Mouse (Mus musculus): ENCODE measurements around the gene Pten. TPM values are rescaled to one million over a fixed set of nuclear protein-coding genes. Genes with fewer than 3 reads are reported as not detected.
"Not testable (repeated sequence)": the region's sequence is repeated elsewhere in the genome, so short reads cannot be mapped to it uniquely, and the experiment has no call there.

Gene Pten
- polyA plus RNA-seq, 1 experiment from 2014 or later = 13.2 TPM

DNA sequence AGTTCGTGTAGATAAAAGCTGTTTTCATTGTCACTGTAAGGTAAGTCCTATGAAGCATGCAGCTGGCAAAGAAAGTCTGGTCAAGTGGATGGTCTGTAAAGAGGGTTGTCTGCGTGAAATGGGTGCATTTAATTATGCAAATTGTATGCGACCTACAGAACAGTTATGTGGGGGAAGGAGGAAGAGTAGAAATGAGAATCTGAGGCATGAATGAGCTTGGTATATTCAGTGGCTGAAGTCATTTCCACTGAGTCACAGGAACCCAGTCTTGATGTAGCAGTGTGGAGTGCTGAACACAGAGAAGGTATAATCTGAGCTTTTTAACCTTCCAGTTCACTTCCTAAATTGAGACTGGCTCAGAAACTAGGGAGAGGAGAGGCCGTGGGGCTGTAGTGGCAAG lies 61.5 kb downstream of the Pten start:
- no peak overlapping the region for H3K27ac ChIP-seq (ENCODE audit: low read depth, low read length)
- no peak overlapping the region for H3K4me2 ChIP-seq (replicated peaks; ENCODE audit: low read depth)
- H3K36me3 ChIP-seq (ENCODE audit: control insufficient read depth, insufficient read depth) = peaks cover 27% of the 10 kb centered on the region
- H3K9ac ChIP-seq (ENCODE audit: low read depth, low read length) = no peak overlapping the region
- H3K4me3 ChIP-seq (ENCODE audit: low read depth, low read length) = no peak overlapping the region
- no peaks in the 10 kb centered on the region for H3K9me3 ChIP-seq (ENCODE audit: control insufficient read depth)
- no peaks in the 10 kb centered on the region for H3K27me3 ChIP-seq (replicated peaks; ENCODE audit: control insufficient read depth, insufficient read depth, low read length)
- no peak for ATAC-seq
- H3K4me1 ChIP-seq (replicated peaks; ENCODE audit: control insufficient read depth, insufficient read depth, low read length) = no peaks in the 10 kb centered on the region
- no peak for TF ChIP-seq CTCF (IDR thresholded peaks at IDR 0.05; ENCODE audit: low read depth)
- WGBS = 86% methylated on average over 4 of the region's 4 CpGs

DNA sequence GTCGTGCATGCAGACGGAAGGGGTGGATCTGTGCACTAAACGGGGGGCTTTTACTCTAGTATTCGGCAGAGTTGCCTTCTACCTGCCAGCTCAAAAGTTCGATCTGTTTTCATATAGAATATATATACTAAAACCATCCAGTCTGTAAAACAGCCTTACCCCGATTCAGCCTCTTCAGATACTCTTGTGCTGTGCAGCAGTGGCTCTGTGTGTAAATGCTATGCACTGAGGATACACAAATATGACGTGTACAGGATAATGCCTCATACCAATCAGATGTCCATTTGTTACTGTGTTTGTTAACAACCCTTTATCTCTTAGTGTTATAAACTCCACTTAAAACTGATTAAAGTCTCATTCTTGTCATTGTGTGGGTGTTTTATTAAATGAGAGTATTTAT lies 65.7 kb downstream of the Pten start:
- not testable (repeated sequence) for H3K27ac ChIP-seq (ENCODE audit: low read depth, low read length); H3K4me3 ChIP-seq (ENCODE audit: low read depth, low read length); H3K27me3 ChIP-seq (replicated peaks; ENCODE audit: control insufficient read depth, insufficient read depth, low read length); H3K9ac ChIP-seq (ENCODE audit: low read depth, low read length); H3K9me3 ChIP-seq (ENCODE audit: control insufficient read depth); H3K4me2 ChIP-seq (replicated peaks; ENCODE audit: low read depth); H3K4me1 ChIP-seq (replicated peaks; ENCODE audit: control insufficient read depth, insufficient read depth, low read length)
- peaks cover 12% of the 10 kb centered on the region for H3K36me3 ChIP-seq (ENCODE audit: control insufficient read depth, insufficient read depth)
- no CpG with 5 or more reads among the region's 7 CpGs for WGBS
- ATAC-seq = peak; percentile 33

DNA sequence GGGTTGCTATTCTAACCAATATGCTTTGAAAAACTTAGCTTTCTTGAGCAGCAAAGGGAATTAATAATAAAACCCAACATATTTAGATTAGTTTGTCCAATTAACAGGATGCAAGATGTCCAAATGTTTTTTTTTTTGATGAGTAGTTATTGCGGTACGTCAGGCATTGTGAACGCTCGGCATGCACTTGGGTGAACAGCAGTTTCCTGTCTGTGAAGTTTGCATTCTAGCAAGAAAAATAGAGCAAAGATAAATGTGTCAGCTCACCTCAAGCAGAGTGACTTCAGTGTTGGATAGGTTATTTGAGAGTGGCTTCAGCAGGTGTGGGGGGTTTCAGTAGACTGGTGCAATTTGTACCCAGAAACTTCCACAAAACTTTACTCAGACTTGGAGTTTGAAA lies 69.3 kb downstream of the Pten start:
- Histone ChIP-seq H3K9me3 (ENCODE audit: control insufficient read depth) (no peaks in the 10 kb centered on the region), H3K4me2 (replicated peaks; ENCODE audit: low read depth) (no peak overlapping the region), H3K27ac (ENCODE audit: low read depth, low read length) (no peak overlapping the region), H3K4me3 (ENCODE audit: low read depth, low read length) (no peak overlapping the region), H3K4me1 (replicated peaks; ENCODE audit: control insufficient read depth, insufficient read depth, low read length) (no peaks in the 10 kb centered on the region), H3K36me3 (ENCODE audit: control insufficient read depth, insufficient read depth) (no peaks in the 10 kb centered on the region), H3K9ac (ENCODE audit: low read depth, low read length) (no peak overlapping the region), H3K27me3 (replicated peaks; ENCODE audit: control insufficient read depth, insufficient read depth, low read length) (no peaks in the 10 kb centered on the region)
- 59% methylated on average over 4 of the region's 4 CpGs for WGBS
- TF ChIP-seq CTCF (IDR thresholded peaks at IDR 0.05; ENCODE audit: low read depth) = no peak
- ATAC-seq = no peak

DNA sequence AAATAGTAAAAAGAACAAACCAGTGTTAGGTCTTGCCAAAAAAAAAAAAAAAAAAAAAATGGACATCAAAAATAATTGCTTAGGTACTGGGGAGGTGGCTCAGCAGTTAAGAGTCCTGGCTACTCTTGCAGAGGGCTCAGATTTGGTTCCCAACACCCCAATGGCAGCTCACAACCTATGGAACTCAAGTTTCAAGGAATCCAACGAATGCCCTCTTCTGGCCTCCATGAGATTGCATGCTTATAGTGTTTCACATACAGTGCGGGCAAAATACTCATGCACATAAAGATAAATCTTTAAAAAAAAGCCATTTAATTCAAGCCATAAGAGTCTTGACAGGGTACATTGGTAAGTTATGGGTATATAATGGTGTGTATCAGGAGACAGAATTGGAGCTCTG lies 72.6 kb downstream of the Pten start:
- peak; percentile 21; the same call in 1 of the 2 replicates for TF ChIP-seq CTCF (IDR thresholded peaks at IDR 0.05; ENCODE audit: low read depth)

DNA sequence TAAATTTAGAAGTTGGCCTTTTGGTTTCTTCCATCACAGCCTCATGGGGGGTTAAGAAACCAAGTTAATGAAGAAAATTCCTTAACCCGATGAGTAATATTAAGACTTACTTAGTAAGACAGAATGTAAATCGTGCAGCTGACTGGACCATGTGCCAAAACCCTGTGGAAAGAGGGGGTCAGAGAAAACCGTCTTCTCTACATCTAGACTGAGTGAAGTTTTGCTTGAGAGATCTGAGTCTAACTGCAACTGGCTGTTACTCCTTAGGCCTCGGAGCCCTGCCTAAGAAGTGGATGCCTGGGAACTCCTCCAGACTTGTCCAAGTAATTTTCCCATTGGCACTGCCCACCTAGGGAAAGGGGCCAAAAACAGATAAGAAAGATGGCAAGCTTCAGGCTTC lies 74.0 kb downstream of the Pten start:
- WGBS = 85% methylated on average over 4 of the region's 4 CpGs
- H3K9me3 ChIP-seq (ENCODE audit: control insufficient read depth) = no peaks in the 10 kb centered on the region
- TF ChIP-seq CTCF (IDR thresholded peaks at IDR 0.05; ENCODE audit: low read depth) = no peak
- no peaks in the 10 kb centered on the region for H3K4me1 ChIP-seq (replicated peaks; ENCODE audit: control insufficient read depth, insufficient read depth, low read length)
- no peaks in the 10 kb centered on the region for H3K27me3 ChIP-seq (replicated peaks; ENCODE audit: control insufficient read depth, insufficient read depth, low read length)
- H3K36me3 ChIP-seq (ENCODE audit: control insufficient read depth, insufficient read depth) = no peaks in the 10 kb centered on the region
- no peak for ATAC-seq
- no peak overlapping the region for H3K27ac ChIP-seq (ENCODE audit: low read depth, low read length)
- no peak overlapping the region for H3K9ac ChIP-seq (ENCODE audit: low read depth, low read length)
- H3K4me3 ChIP-seq (ENCODE audit: low read depth, low read length) = no peak overlapping the region
- H3K4me2 ChIP-seq (replicated peaks; ENCODE audit: low read depth) = no peak overlapping the region

More for the DNA sequence above, 72.6 kb downstream of the Pten start:
- Histone ChIP-seq H3K4me3 (ENCODE audit: low read depth, low read length) (no peak overlapping the region), H3K27ac (ENCODE audit: low read depth, low read length) (no peak overlapping the region), H3K9ac (ENCODE audit: low read depth, low read length) (no peak overlapping the region), H3K4me1 (replicated peaks; ENCODE audit: control insufficient read depth, insufficient read depth, low read length) (no peaks in the 10 kb centered on the region), H3K4me2 (replicated peaks; ENCODE audit: low read depth) (no peak overlapping the region), H3K36me3 (ENCODE audit: control insufficient read depth, insufficient read depth) (no peaks in the 10 kb centered on the region), H3K27me3 (replicated peaks; ENCODE audit: control insufficient read depth, insufficient read depth, low read length) (no peaks in the 10 kb centered on the region), H3K9me3 (ENCODE audit: control insufficient read depth) (no peaks in the 10 kb centered on the region)
- 87% methylated on average over 2 of the region's 2 CpGs for WGBS
- ATAC-seq = no peak

DNA sequence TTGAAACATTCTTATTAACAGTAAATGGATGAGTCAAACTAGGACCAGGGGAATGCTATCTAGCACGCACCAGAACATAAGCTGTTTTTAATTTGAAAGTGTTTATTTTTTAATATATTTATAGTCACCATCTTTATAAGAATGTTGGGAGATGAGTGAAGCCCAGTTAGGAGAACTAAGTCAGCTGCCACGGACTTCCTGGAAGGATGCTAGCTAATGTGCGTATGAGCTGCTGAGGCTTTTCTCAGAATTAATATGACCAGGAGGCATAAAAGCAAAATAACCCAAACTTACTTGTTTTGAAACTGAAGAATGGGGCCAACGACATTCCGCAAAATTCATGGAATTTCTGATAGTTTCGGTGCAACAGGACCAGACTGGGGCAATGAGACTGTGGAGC lies 83.2 kb downstream of the Pten start:
- ATAC-seq = no peak
- Histone ChIP-seq H3K27me3 (replicated peaks; ENCODE audit: control insufficient read depth, insufficient read depth, low read length) (no peaks in the 10 kb centered on the region), H3K4me1 (replicated peaks; ENCODE audit: control insufficient read depth, insufficient read depth, low read length) (no peaks in the 10 kb centered on the region), H3K9ac (ENCODE audit: low read depth, low read length) (no peak overlapping the region), H3K4me3 (ENCODE audit: low read depth, low read length) (no peak overlapping the region), H3K36me3 (ENCODE audit: control insufficient read depth, insufficient read depth) (no peaks in the 10 kb centered on the region), H3K27ac (ENCODE audit: low read depth, low read length) (no peak overlapping the region), H3K9me3 (ENCODE audit: control insufficient read depth) (no peaks in the 10 kb centered on the region), H3K4me2 (replicated peaks; ENCODE audit: low read depth) (no peak overlapping the region)
- TF ChIP-seq CTCF (IDR thresholded peaks at IDR 0.05; ENCODE audit: low read depth) = no peak
- 88% methylated on average over 6 of the region's 6 CpGs for WGBS

DNA sequence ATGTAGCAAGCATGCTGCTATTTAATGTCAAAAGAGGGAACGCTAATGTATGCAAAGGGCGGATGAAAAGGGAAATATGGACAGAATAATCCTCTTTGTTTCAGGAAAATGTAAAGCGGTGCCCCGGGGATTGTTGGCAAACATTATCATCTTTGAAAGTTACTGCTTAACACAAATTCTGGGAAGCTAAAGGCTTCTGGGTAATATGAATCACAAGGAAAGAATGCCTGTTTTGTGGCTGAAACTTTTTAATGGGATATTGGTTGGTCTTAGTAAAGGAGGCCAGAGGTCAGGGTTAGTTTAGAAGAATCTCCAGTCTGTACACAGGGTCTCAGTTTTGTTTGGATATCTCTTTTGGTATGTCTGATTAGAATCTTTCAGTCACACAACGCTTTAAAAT lies 87.2 kb downstream of the Pten start:
- no peak for TF ChIP-seq CTCF (IDR thresholded peaks at IDR 0.05; ENCODE audit: low read depth)
- Histone ChIP-seq H3K9ac (ENCODE audit: low read depth, low read length) (no peak overlapping the region), H3K27me3 (replicated peaks; ENCODE audit: control insufficient read depth, insufficient read depth, low read length) (no peaks in the 10 kb centered on the region), H3K27ac (ENCODE audit: low read depth, low read length) (no peak overlapping the region), H3K4me1 (replicated peaks; ENCODE audit: control insufficient read depth, insufficient read depth, low read length) (no peaks in the 10 kb centered on the region), H3K9me3 (ENCODE audit: control insufficient read depth) (no peaks in the 10 kb centered on the region), H3K36me3 (ENCODE audit: control insufficient read depth, insufficient read depth) (no peaks in the 10 kb centered on the region), H3K4me3 (ENCODE audit: low read depth, low read length) (no peak overlapping the region), H3K4me2 (replicated peaks; ENCODE audit: low read depth) (no peak overlapping the region)
- ATAC-seq = no peak
- WGBS = 66% methylated on average over 5 of the region's 5 CpGs

Measured in intestine, postnatal 0 days (tissue).